Mouse (Mus musculus) midbrain, embryonic 10.5 days (tissue): ENCODE results near the gene Tjp3. TPM values are rescaled to one million over a fixed set of nuclear protein-coding genes. Genes with fewer than 3 reads are reported as not detected.

Experiments
- DNase-seq: peaks from one replicate; pipeline ENCODE4 v3.0.0-alpha.2; 2017; ENCODE audit warnings: low spot score
- H3K27ac ChIP-seq: fragments of 300-500 bp; sonication (generic); replicated peaks from 2 replicates; pipeline ENCODE4 v1.5.1; 2016; ENCODE audit warnings: mild to moderate bottlenecking
- H3K27me3 ChIP-seq: fragments of 300-500 bp; sonication (generic); 2 replicates; pipeline ENCODE4 v1.6.1; 2016; ENCODE audit warnings: low read depth, mild to moderate bottlenecking; ENCODE audit not compliant: poor library complexity, severe bottlenecking
- H3K36me3 ChIP-seq: fragments of 300-500 bp; sonication (generic); 2 replicates; pipeline ENCODE4 v1.6.1; 2016; ENCODE audit warnings: mild to moderate bottlenecking, moderate library complexity
- H3K4me1 ChIP-seq: fragments of 300-500 bp; sonication (generic); 2 replicates; pipeline ENCODE4 v1.6.1; 2016
- H3K4me3 ChIP-seq: fragments of 300-500 bp; sonication (generic); 2 replicates; pipeline ENCODE4 v1.5.1; 2016; ENCODE audit warnings: mild to moderate bottlenecking, moderate library complexity
- H3K9me3 ChIP-seq: fragments of 300-500 bp; sonication (generic); replicated peaks from 2 replicates; pipeline ENCODE4 v1.6.1; 2016; ENCODE audit warnings: mild to moderate bottlenecking
- WGBS: fragments of 180-500 bp; shearing (Covaris S2); methylation state at CpG from one replicate; pipeline ENCODE4 v1.1.7; 2016; 5-methylcytosine and 5-hydroxymethylcytosine counted together
- polyA plus RNA-seq: library from polyadenylated mRNA; unstranded; fragments of >200 nt; fragmentation: Nextera tagmentation; extraction: Ambion mirVana; gene quantifications from 2 replicates; pipeline ENCODE4 v1.2.1, GENCODE M21; 2016

The Tjp3 gene
- polyA plus RNA-seq, 1 experiment from 2014 or later: 6.5 TPM

DNA sequence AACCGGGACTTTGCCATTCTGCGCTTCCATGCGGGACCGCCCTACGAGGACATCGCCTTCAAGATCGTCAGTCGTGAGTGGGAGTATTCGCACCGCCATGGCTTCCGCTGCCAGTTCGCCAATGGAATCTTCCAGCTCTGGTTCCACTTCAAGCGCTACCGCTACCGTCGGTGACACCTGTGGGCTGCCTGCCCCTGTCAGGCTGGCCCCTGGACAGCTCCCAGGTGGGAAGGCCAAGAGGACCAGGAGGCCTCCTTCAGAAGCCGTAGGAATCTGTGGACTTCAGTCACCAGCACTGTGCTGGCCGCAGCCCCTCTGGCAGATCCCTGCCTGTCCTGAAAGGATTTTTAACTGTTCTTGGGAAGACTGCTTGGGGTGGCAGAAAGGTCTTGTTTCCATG is 34.4 kb upstream of the Tjp3 start:
- H3K36me3 ChIP-seq: peaks cover 69% of the 10 kb centered on the region

DNA sequence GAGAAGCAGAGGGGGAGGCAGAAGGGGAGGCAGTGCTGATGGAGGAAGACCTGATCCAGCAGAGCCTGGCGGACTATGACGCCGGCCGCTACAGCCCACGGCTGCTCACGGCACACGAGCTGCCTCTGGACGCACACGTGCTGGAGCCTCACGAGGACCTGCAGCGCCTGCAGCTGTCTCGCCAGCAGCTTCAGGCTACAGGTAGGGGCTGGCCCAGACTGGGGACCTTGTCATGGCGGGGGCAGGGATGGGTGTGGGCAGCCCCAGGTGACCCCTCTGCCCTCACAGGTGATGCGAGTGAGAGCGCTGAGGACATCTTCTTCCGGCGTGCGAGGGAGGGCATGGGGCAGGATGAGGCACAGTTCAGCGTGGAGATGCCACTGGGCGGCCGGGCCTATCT is 33.8 kb upstream of the Tjp3 start:
- Histone ChIP-seq H3K9me3 (no peaks in the 10 kb centered on the region), H3K27ac (no peak overlapping the region), H3K27me3 (peaks cover 2% of the 10 kb centered on the region; the same call in 1 of the 2 replicates), H3K4me3 (no peak overlapping the region), H3K4me1 (peaks cover 44% of the 10 kb centered on the region), H3K36me3 (peaks cover 69% of the 10 kb centered on the region)
- DNase-seq: no peak
- WGBS: 96% methylated on average over 21 of the region's 21 CpGs

More for the DNA sequence above, 34.4 kb upstream of the Tjp3 start:
- no peak overlapping the region for H3K27ac ChIP-seq
- no peak overlapping the region for H3K4me3 ChIP-seq
- 97% methylated on average over 18 of the region's 18 CpGs for whole genome bisulfite sequencing
- no peaks in the 10 kb centered on the region for H3K9me3 ChIP-seq
- H3K27me3 ChIP-seq: peaks cover 8% of the 10 kb centered on the region; the same call in 1 of the 2 replicates
- peaks cover 45% of the 10 kb centered on the region for H3K4me1 ChIP-seq
- no peak for DNase-seq

DNA sequence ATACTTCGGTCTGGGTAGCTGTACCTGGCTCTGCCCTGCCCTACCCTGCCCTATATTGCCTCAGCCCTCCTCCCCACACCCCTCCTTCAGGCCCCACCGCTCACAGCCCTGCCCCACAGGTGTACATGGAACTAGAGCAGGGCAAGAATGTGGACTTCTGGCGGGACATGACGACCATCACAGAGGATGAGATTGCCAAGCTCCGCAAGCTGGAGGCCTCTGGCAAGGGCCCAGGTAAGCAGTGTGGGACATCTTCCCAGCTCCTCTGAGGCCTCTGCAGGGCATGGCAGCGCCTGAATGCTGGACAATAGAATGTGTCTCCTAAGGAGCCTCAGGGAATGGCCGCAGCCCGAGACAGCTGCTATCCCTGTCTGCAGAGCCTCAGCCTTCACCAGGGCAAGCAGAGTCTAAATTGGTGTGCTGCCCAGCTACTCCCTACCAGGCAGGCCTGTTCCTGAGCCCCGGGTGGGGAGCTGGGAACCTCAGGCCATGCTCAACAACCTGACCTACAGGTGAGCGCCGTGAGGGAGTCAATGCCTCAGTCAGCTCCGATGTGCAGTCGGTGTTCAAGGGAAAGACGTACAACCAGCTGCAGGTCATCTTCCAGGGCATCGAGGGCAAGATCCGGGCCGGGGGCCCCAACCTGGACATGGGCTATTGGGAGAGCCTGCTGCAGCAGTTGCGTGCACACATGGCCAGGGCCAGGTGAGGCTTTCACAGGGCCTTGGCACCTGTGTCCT is 32.6 kb upstream of the Tjp3 start:
- H3K4me3 ChIP-seq: peak overlapping the region; percentile 20; the same call in 1 of the 2 replicates
- peaks cover 66% of the 10 kb centered on the region for H3K36me3 ChIP-seq
- H3K4me1 ChIP-seq: peaks cover 43% of the 10 kb centered on the region
- H3K9me3 ChIP-seq: no peaks in the 10 kb centered on the region
- no peak for DNase-seq
- H3K27me3 ChIP-seq: no peaks in the 10 kb centered on the region
- WGBS: 96% methylated on average over 18 of the region's 18 CpGs
- no peak overlapping the region for H3K27ac ChIP-seq

DNA sequence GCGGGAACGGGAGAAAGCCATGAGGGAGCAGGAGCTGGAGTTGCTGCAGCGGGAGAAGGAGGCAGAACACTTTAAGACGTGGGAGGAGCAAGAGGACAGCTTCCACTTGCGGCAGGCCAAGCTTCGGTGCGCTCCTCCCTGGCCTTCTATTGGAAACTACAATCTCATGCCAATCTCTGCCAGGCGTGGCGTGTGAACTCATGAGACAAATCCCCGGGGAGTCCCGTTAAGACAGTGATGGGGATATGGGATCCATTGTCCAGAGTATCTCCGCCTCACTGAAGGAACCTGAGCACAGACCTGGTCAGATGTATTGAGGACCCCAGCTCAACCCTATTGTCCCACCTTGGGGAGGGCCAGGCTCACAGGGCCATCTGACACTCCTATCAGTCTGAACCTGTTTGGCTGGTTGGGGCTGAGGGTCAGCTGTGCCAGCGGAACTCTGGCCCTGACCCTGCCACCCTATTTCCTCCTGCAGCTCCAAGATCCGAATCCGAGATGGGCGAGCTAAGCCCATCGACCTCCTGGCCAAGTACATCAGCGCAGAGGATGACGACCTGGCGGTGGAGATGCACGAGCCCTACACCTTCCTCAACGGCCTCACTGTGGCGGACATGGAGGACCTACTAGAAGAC is 31.9 kb upstream of the Tjp3 start:
- H3K27me3 ChIP-seq: no peaks in the 10 kb centered on the region
- H3K9me3 ChIP-seq: no peaks in the 10 kb centered on the region
- no peak for DNase-seq
- 95% methylated on average over 23 of the region's 23 CpGs for WGBS
- no peak overlapping the region for H3K27ac ChIP-seq
- H3K4me3 ChIP-seq: peak overlapping the region; percentile 98; the same call in 1 of the 2 replicates
- peaks cover 70% of the 10 kb centered on the region for H3K36me3 ChIP-seq
- H3K4me1 ChIP-seq: peaks cover 44% of the 10 kb centered on the region

DNA sequence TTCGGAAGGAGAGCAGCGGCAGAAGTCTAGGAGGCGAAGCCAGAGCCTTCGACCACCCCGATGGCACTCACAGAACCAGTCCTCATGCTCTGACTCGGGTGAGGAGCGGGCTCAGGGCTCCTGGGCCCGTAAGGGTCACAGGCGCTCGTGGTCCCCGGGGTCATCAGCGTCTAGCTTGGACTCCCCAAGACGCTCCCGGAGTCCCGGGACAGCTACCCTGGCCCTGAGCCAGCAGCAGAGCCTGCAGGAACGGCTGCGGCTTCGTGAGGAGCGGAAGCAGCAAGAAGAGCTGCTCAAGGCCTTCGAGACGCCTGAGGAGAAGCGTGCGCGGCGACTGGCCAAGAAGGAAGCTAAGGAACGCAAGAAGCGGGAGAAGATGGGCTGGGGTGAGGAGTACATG is 31.1 kb upstream of the Tjp3 start:
- no peak for DNase-seq
- Histone ChIP-seq H3K4me3 (peak overlapping the region; percentile 98), H3K27ac (no peak overlapping the region), H3K9me3 (no peaks in the 10 kb centered on the region), H3K36me3 (peaks cover 70% of the 10 kb centered on the region), H3K27me3 (no peaks in the 10 kb centered on the region), H3K4me1 (peaks cover 44% of the 10 kb centered on the region)
- WGBS: 96% methylated on average over 27 of the region's 27 CpGs

DNA sequence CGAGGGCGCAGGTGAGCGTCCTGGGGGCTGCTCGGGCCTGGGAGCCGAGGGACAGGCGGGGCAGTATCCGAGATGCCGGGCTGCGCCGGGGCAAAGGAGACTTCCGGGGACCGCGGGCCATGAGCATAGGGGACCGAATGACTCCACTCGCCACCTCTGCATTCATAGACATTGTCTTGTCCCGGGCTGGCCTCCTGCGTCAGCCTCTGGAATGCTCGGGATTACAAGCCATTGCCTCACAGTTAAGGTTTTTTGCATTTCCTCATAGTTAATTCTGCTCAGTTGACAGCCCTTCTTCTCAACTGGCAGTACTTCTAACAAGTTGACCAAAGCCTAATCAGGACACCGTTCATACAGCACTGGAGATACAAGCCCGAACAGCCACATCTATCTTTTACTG is 30.1 kb upstream of the Tjp3 start:
- Histone ChIP-seq H3K27me3 (0 out of 2 replicates have a peak, but pooled peaks cover 2% of the 10 kb centered on the region), H3K27ac (peak overlapping the region; percentile 97), H3K4me1 (peaks cover 48% of the 10 kb centered on the region), H3K9me3 (no peaks in the 10 kb centered on the region), H3K36me3 (peaks cover 68% of the 10 kb centered on the region), H3K4me3 (peak overlapping the region; percentile 98)
- 4% methylated on average over 20 of the region's 20 CpGs for WGBS
- DNase-seq: no peak

DNA sequence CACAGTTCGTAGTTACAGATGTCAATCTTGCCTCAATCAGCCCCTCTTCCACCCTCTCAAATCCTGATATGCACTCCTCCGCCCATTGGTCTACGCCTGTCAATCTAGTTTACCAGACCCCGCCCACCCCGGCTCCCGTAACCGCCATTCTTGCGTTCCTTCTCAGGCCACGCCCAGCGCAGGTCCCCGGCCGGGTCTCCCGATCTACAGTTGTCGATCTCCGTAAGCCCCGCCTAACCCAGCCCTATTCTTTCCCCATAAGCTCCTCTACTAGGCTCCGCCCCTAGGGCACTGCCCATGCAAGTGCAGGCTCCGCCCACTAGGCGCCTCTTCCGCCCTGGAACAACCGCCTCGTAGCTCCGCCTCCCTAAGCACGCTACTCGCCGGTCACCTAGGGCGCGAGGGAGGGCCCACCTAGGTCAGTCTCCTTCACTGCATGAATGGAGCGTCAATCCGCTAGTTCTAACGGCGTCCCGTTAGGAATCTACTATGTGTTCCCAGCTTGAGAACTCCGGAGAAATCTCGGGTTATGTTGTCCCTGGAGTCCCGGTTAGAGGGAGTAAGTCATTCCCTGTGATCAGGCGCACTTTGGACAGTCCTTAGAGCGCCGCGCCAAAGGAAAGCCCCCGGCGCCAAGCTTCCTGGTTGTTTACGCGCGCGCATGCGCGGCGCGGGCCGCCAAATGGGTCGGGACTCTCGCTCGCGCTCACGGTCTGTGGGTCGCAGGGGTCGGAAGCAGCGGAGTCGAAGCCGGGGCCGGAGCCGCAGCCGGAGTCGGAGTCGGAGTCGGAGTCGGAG is 29.4 kb upstream of the Tjp3 start, which contains the start of gene Cactin:
TSS of gene Cactin (plus strand) at position 554 of the 798 bp plus-strand sequence.
- peaks cover 54% of the 10 kb centered on the region for H3K4me1 ChIP-seq
- H3K27ac ChIP-seq: peak within 1 kb of the TSS; percentile 97
- peaks cover 68% of the 10 kb centered on the region for H3K36me3 ChIP-seq
- peak within 1 kb of the TSS; percentile 98 for H3K4me3 ChIP-seq
- DNase-seq: peak; percentile 100
- under 1% methylated on average over 68 of the region's 68 CpGs for WGBS
- 0 out of 2 replicates have a peak, but pooled peaks cover 9% of the 10 kb centered on the region for H3K27me3 ChIP-seq
- no peaks in the 10 kb centered on the region for H3K9me3 ChIP-seq

DNA sequence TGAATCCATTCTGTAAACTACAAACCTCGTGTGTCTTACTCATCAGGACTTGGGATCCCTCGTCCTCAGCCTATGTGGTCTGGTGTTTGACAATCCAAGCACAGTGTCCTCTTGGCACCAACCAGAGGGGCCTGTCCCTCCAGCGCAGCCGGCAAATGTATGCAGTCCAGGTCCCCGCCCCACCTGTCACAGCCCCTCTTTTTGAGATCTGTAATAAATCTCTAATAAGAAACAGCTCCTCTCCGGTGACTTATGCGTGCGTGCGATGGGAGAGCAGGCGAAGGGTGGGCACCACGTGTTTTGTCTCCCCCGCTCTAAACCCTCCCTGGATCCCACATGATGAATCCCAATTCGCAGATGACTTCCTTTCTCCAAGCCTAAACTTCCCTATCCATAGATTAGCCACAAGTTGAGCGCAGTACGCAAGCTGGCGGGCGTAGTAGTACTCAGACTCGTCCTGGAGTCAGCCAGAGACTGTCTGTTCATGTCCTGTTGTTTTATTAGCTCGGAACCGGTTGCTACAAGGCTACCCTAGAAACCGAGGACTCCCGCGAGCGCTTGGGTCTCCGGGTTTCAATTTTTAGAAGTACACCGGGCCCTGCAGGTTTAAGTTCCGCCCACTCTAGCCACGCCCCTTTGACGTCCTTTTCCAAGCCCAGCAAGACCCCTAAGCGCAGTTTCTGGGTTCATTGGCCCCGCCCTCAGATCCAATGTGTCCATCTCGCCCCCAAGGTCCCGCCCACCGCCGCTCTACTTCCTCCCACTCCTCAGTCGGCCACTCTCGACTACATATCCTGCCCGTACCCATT is 28.6 kb upstream of the Tjp3 start:
- Histone ChIP-seq H3K4me3 (peak overlapping the region; percentile 98), H3K27me3 (0 out of 2 replicates have a peak, but pooled peaks cover 11% of the 10 kb centered on the region), H3K36me3 (peaks cover 68% of the 10 kb centered on the region), H3K4me1 (peaks cover 57% of the 10 kb centered on the region), H3K9me3 (no peaks in the 10 kb centered on the region), H3K27ac (peak overlapping the region; percentile 97)
- 3% methylated on average over 38 of the region's 38 CpGs for WGBS
- DNase-seq: peak; percentile 98

DNA sequence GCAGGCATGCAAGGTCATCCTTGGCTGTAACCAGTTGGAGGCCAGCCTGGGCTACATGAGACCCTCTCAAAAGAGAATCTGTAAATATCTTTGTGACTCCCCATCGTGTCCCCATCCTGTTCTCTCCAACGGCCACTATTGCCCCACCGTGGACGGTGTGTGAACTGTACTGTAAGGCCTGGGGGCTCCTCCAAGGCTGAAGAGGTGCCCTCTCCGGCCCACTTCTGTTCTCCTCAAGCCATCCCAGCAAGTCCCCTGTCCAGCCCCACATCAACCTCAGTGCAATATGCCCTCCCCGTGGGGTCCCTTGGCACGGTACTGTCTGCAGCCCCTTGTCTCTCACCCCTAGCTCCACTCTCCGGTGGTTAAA is 27.9 kb upstream of the Tjp3 start:
- no peaks in the 10 kb centered on the region for H3K9me3 ChIP-seq
- H3K4me3 ChIP-seq: peak overlapping the region; percentile 98
- no peak for DNase-seq
- H3K27ac ChIP-seq: peak overlapping the region; percentile 97
- 41% methylated on average over 8 of the region's 8 CpGs for WGBS
- H3K27me3 ChIP-seq: 0 out of 2 replicates have a peak, but pooled peaks cover 11% of the 10 kb centered on the region
- H3K4me1 ChIP-seq: peaks cover 57% of the 10 kb centered on the region
- H3K36me3 ChIP-seq: peaks cover 68% of the 10 kb centered on the region

DNA sequence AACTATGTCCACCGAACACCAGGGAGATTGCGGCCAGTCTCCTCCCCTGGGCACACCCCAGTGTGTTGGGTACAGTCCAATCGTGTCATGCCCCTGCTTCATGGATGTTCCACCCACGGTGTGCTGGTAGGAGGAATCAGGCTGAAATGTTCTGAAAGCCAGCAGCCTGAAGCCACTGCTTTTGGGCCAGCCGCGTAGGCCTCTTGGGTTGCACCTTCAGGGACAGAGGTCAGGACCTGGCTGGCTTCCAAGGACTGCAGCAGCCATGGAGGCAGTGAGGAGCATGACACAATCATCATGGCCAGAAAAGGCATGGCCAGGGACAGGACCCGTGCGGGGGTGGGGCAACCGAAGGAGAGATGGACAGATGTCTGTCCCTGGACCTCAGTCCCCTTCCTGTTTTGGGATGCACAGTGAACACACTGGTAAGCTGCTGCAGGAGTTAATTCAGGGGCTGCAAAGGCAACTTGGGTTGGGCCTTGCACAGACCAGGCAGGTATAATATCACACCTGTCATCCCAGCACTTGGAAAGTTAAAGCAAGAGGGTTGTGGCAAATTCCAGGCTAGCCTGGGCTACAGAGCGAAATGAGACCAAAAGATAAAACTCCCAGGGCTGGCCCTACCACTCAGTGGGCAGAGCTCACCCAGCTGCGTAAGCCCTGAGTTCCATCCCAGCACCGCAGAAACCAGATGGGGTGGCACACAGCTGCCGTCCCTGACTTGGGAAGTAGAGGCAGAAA is 27.4 kb upstream of the Tjp3 start:
- peak overlapping the region; percentile 98 for H3K4me3 ChIP-seq
- H3K36me3 ChIP-seq: peaks cover 68% of the 10 kb centered on the region

DNA sequence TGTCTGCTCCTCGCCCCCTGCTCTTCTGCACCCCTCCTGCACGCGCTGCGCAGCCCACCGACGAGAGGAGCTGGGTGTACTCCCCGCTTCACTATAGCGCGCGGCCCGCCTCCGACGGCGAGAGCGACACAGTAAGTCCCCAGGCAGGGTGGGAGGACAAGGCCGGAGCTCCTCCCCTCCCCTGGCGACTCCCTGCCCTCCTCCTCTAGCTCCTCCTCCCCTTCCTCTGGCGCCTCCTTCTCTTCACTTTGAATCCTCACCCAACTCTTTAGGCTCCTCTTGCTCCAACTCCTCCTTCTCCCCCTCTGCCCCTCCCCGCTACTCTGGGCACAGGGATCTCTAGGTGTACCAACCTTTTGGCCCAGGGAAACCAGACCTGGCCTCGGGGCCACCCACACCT is 25.9 kb upstream of the Tjp3 start:
- 0 out of 2 replicates have a peak, but pooled peaks cover 11% of the 10 kb centered on the region for H3K27me3 ChIP-seq
- peak; percentile 46 for DNase-seq
- H3K4me3 ChIP-seq: peak overlapping the region; percentile 39
- peaks cover 52% of the 10 kb centered on the region for H3K4me1 ChIP-seq
- H3K27ac ChIP-seq: peak overlapping the region; percentile 74
- peaks cover 68% of the 10 kb centered on the region for H3K36me3 ChIP-seq
- H3K9me3 ChIP-seq: no peaks in the 10 kb centered on the region
- WGBS: 6% methylated on average over 20 of the region's 20 CpGs

More for the DNA sequence above, 27.4 kb upstream of the Tjp3 start:
- whole genome bisulfite sequencing: 94% methylated on average over 13 of the region's 13 CpGs
- H3K4me1 ChIP-seq: peaks cover 57% of the 10 kb centered on the region
- H3K27ac ChIP-seq: peak overlapping the region; percentile 97; the same call in 1 of the 2 replicates
- H3K27me3 ChIP-seq: 0 out of 2 replicates have a peak, but pooled peaks cover 11% of the 10 kb centered on the region
- H3K9me3 ChIP-seq: no peaks in the 10 kb centered on the region
- no peak for DNase-seq
